Mouse (Mus musculus): ENCODE measurements around the gene Lgals1. TPM values are rescaled to one million over a fixed set of nuclear protein-coding genes. Genes with fewer than 3 reads are reported as not detected.
A peak's percentile ranks its signal among the peaks of the same experiment; 100 is the strongest.

Lgals1 gene
- total and polyA plus RNA-seq, 3 experiments: 637 to 805 (median 735) TPM

- no peak for TF ChIP-seq ZC3H11A (IDR thresholded peaks at IDR 0.05; ENCODE audit: low read depth, low read length)
- no peak for TF ChIP-seq GABPA (IDR thresholded peaks at IDR 0.05; ENCODE audit: insufficient replicate concordance, low read depth, low read length)
- no peak for TF ChIP-seq ZNF384 (IDR thresholded peaks at IDR 0.05; ENCODE audit: low read depth, low read length)
- 0 out of 2 replicates have a peak, but pooled peaks have one; percentile 26 for TF ChIP-seq CHD2 (IDR thresholded peaks at IDR 0.05; ENCODE audit: low read length)
- 0 out of 2 replicates have a peak, but pooled peaks have one; percentile 32 for TF ChIP-seq MXI1 (IDR thresholded peaks at IDR 0.05; ENCODE audit: low read depth, low read length)
- TF ChIP-seq RCOR1 (conservative IDR thresholded peaks at IDR 0.05; ENCODE audit: low read depth, low read length): no peak
- TF ChIP-seq SIN3A (IDR thresholded peaks at IDR 0.05; ENCODE audit: low read length): no peak
- no peak for TF ChIP-seq POLR2AphosphoS2 (IDR thresholded peaks at IDR 0.05; ENCODE audit: low read depth, low read length)
- no peak for TF ChIP-seq MAZ (IDR thresholded peaks at IDR 0.05; ENCODE audit: low read depth, low read length)
- no peak for TF ChIP-seq PAX5 (IDR thresholded peaks at IDR 0.05; ENCODE audit: low read length)
- TF ChIP-seq TCF12 (IDR thresholded peaks at IDR 0.05; ENCODE audit: low read depth, low read length): peak; percentile 46; the same call in 1 of the 2 replicates
- TF ChIP-seq CHD1 (IDR thresholded peaks at IDR 0.05; ENCODE audit: low read depth, low read length): no peak
- peak; percentile 51; the same call in 1 of the 2 replicates for TF ChIP-seq MEF2A (IDR thresholded peaks at IDR 0.05; ENCODE audit: borderline replicate concordance, low read depth, low read length)
- no peak for TF ChIP-seq E2F4 (IDR thresholded peaks at IDR 0.05; ENCODE audit: insufficient replicate concordance, low read depth, low read length)
- TF ChIP-seq NRF1 (IDR thresholded peaks at IDR 0.05; ENCODE audit: low read depth, low read length): no peak
- TF ChIP-seq HCFC1 (IDR thresholded peaks at IDR 0.05; ENCODE audit: low read depth, low read length): no peak
- TF ChIP-seq MYC (IDR thresholded peaks at IDR 0.05; ENCODE audit: low read depth, low read length): no peak
- TF ChIP-seq TBP (conservative IDR thresholded peaks at IDR 0.05; ENCODE audit: low read depth, low read length): no peak
- no peak for TF ChIP-seq ZKSCAN1 (IDR thresholded peaks at IDR 0.05; ENCODE audit: borderline replicate concordance, low read depth, low read length)
- TF ChIP-seq ZMIZ1 (IDR thresholded peaks at IDR 0.05; ENCODE audit: low read depth, low read length): no peak
- peak; percentile 32; the same call in 1 of the 2 replicates for TF ChIP-seq MAX (IDR thresholded peaks at IDR 0.05; ENCODE audit: low read length)
- TF ChIP-seq BHLHE40 (IDR thresholded peaks at IDR 0.05; ENCODE audit: low read depth, low read length): peak; percentile 21; the same call in 1 of the 2 replicates
Observed at GRCm38 (mm10) chr15:78919914-78920313, 6.6 kb upstream of the Lgals1 start (continued).

GRCm38 (mm10) chr15:78922700-78923099 lies 3.8 kb upstream of the Lgals1 start:
- peak overlapping the region; percentile 68 for H3K27ac ChIP-seq (ENCODE audit: insufficient read depth, low read depth)
- peaks cover 3% of the 10 kb centered on the region for H3K9me3 ChIP-seq (replicated peaks; ENCODE audit: low read length)
- peak overlapping the region; percentile 1 to 49 (median 24) for H3K4me3 ChIP-seq (replicated peaks in 1 of 3; ENCODE audit: low read depth in 2 of 3, low read length in 2 of 3, poor library complexity in 1 of 3)
- in situ Hi-C loops (cut with MboI; ENCODE audit: low pct_ligation_motif_present, low pct_unique_long_range_greater_than_20kb, low sequenced_read_pairs): loop anchor here (25.0 kb wide), 1 partner anchor 415 kb away; the partner anchor contains the start of genes Maff and Pla2g6
- dilution Hi-C loops (cut with MboI; ENCODE audit: extremely low pct_ligation_motif_present, extremely low pct_unique_long_range_greater_than_20kb, low sequenced_read_pairs): no loop called here
- DNase-seq (ENCODE audit: extremely low read depth): no peak
- H3K27me3 ChIP-seq (replicated peaks): no peaks in the 10 kb centered on the region
- H3K36me3 ChIP-seq (replicated peaks in 1 of 2; ENCODE audit: control insufficient read depth in 1 of 2, insufficient read depth in 1 of 2, low read length in 1 of 2): peaks cover 4 to 18% of the 10 kb centered on the region in 2 experiments
- H3K9ac ChIP-seq (ENCODE audit: insufficient read depth, low read depth): peak overlapping the region; percentile 25; the same call in 1 of the 2 replicates
- peaks cover 4% of the 10 kb centered on the region; the same call in 1 of the 2 replicates for H3K79me2 ChIP-seq (replicated peaks; ENCODE audit: control insufficient read depth, extremely low read depth, insufficient read depth, poor library complexity, severe bottlenecking)
- TF ChIP-seq EP300 (IDR thresholded peaks at IDR 0.05; ENCODE audit: low read length) (no peak), JUND (conservative IDR thresholded peaks at IDR 0.05; ENCODE audit: low read depth, low read length) (no peak), CTCF (conservative IDR thresholded peaks at IDR 0.05 in 1 of 2, IDR thresholded peaks at IDR 0.05 in 1 of 2; ENCODE audit: low read depth in 2 of 2, low read length in 2 of 2) (peak in 1 of 2 experiments; percentile 22; a peak in 2 of 4 replicates), SMC3 (IDR thresholded peaks at IDR 0.05; ENCODE audit: low read depth, low read length) (peak; percentile 7; the same call in 1 of the 2 replicates)
- H3K4me2 ChIP-seq (ENCODE audit: insufficient read depth, low read depth, poor library complexity, severe bottlenecking): peak overlapping the region; percentile 42; the same call in 1 of the 2 replicates
- peaks cover 31 to 65% of the 10 kb centered on the region in 2 experiments for H3K4me1 ChIP-seq (ENCODE audit: control insufficient read depth in 1 of 2, insufficient read depth in 2 of 2)

Measured in CH12.LX (cell line).